Mouse (Mus musculus): Measurements from ENCODE around the gene Mgll. TPM values are rescaled to one million over a fixed set of nuclear protein-coding genes. Genes with fewer than 3 reads are reported as not detected.
A peak's percentile ranks its signal among the peaks of the same experiment; 100 is the strongest.

Mgll gene
- total and polyA plus RNA-seq, 3 experiments = 88.7 to 146 (median 102) TPM

- TF ChIP-seq POLR2A (IDR thresholded peaks at IDR 0.05; ENCODE audit: insufficient read depth, low read depth, low read length) (no peak), CTCF (IDR thresholded peaks at IDR 0.05) (no peak), EP300 (IDR thresholded peaks at IDR 0.05; ENCODE audit: insufficient read depth, low read depth, low read length) (no peak)
- Histone ChIP-seq H3K9ac (ENCODE audit: low read depth, low read length) (no peak overlapping the region), H3K4me3 (no peak overlapping the region), H3K36me3 (ENCODE audit: control insufficient read depth, insufficient read depth, low read length) (no peaks in the 10 kb centered on the region), H3K79me2 (replicated peaks; ENCODE audit: control insufficient read depth, insufficient read depth, low read length) (no peaks in the 10 kb centered on the region), H3K4me1 (ENCODE audit: control insufficient read depth, insufficient read depth, low read length) (peaks cover 13% of the 10 kb centered on the region), H3K27ac (no peak overlapping the region), H3K27me3 (ENCODE audit: control insufficient read depth, insufficient read depth, low read length) (no peaks in the 10 kb centered on the region)
- DNase-seq = no peak
- WGBS = 81% methylated on average over 3 of the region's 3 CpGs
- intact Hi-C loops (cut with DNase I) = no loop called here
Observed at GRCm38 (mm10) chr6:88741791-88742190, 17.6 kb downstream of the Mgll start.

- Histone ChIP-seq H3K36me3 (ENCODE audit: control insufficient read depth, insufficient read depth, low read length) (no peaks in the 10 kb centered on the region), H3K27ac (no peak overlapping the region), H3K4me1 (ENCODE audit: control insufficient read depth, insufficient read depth, low read length) (peaks cover 13% of the 10 kb centered on the region), H3K27me3 (ENCODE audit: control insufficient read depth, insufficient read depth, low read length) (no peaks in the 10 kb centered on the region), H3K79me2 (replicated peaks; ENCODE audit: control insufficient read depth, insufficient read depth, low read length) (no peaks in the 10 kb centered on the region), H3K4me3 (no peak overlapping the region), H3K9ac (ENCODE audit: low read depth, low read length) (no peak overlapping the region)
- WGBS = 67% methylated on average over 9 of the region's 9 CpGs
- TF ChIP-seq CTCF (IDR thresholded peaks at IDR 0.05) = no peak
- TF ChIP-seq EP300 (IDR thresholded peaks at IDR 0.05; ENCODE audit: insufficient read depth, low read depth, low read length) = 0 out of 2 replicates have a peak, but pooled peaks have one; percentile 34
- intact Hi-C loops (cut with DNase I) = no loop called here
- DNase-seq = no peak
Observed at GRCm38 (mm10) chr6:88742286-88743011, 18.2 kb downstream of the Mgll start.

DNA sequence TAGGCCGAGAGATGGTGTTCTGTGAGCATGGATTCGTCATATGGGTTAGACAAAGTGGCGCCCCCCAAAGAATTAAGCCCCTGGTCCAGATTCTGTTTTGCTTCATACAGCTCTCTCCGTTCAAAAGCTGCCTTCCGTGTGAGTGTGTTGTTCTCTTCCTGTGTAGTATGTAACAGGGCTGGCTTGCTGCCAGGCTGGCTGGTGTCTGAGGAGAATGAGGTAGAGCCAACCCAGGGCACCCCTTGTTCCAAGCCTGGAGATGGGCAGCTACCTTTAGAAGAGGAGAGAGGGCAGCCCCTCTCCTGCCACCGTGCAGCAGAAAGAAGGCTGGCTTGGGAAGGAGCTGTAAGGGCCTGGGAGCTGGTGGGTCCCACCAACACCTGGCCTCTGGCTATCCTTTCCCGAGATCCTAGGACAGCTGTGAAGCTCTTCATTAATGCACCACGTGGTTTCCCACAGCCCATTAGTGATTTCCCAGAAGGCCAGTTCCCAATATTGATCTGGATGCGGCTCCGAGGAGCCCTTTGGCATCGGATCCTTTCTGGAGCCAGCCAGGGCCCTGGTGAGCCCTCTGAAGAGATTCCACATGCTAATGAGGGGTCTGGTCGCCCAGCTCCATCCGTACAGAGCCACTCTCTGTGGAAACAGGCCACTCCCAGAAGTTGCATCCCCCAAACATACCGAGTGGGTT lies 19.5 kb downstream of the Mgll start:
- H3K27ac ChIP-seq = no peak overlapping the region
- H3K9ac ChIP-seq (ENCODE audit: low read depth, low read length) = no peak overlapping the region
- no peaks in the 10 kb centered on the region for H3K27me3 ChIP-seq (ENCODE audit: control insufficient read depth, insufficient read depth, low read length)
- no peak for DNase-seq
- H3K36me3 ChIP-seq (ENCODE audit: control insufficient read depth, insufficient read depth, low read length) = no peaks in the 10 kb centered on the region
- H3K4me3 ChIP-seq = no peak overlapping the region
- H3K79me2 ChIP-seq (replicated peaks; ENCODE audit: control insufficient read depth, insufficient read depth, low read length) = no peaks in the 10 kb centered on the region
- intact Hi-C loops (cut with DNase I) = no loop called here
- H3K4me1 ChIP-seq (ENCODE audit: control insufficient read depth, insufficient read depth, low read length) = peaks cover 11% of the 10 kb centered on the region
- WGBS = 60% methylated on average over 14 of the region's 14 CpGs
- no peak for TF ChIP-seq CTCF (IDR thresholded peaks at IDR 0.05)
- no peak for TF ChIP-seq EP300 (IDR thresholded peaks at IDR 0.05; ENCODE audit: insufficient read depth, low read depth, low read length)
- no peak for TF ChIP-seq POLR2A (IDR thresholded peaks at IDR 0.05; ENCODE audit: insufficient read depth, low read depth, low read length)

DNA sequence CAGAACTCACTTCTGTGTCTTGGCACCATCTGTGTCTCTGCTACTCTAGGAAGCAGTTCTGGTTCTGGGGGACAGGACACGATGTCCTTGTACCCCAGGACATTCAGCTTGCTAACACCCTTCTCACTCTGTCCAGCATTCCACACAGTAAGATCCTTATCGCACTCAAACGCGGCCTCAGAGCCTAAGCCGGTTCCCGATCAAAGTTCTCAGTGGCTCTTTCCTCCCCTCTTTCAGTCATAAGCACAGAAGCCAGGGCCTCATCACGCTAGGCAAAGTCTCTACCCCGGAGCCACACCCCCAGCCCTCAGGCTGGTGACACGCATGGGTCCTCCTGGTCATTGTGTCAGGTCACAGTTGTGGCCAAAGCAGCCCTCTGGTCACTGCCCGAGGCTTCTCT lies 20.8 kb downstream of the Mgll start:
- 90% methylated on average over 10 of the region's 10 CpGs for WGBS
- no peak overlapping the region for H3K27ac ChIP-seq
- TF ChIP-seq EP300 (IDR thresholded peaks at IDR 0.05; ENCODE audit: insufficient read depth, low read depth, low read length) (no peak), POLR2A (IDR thresholded peaks at IDR 0.05; ENCODE audit: insufficient read depth, low read depth, low read length) (no peak), CTCF (IDR thresholded peaks at IDR 0.05) (no peak)

DNA sequence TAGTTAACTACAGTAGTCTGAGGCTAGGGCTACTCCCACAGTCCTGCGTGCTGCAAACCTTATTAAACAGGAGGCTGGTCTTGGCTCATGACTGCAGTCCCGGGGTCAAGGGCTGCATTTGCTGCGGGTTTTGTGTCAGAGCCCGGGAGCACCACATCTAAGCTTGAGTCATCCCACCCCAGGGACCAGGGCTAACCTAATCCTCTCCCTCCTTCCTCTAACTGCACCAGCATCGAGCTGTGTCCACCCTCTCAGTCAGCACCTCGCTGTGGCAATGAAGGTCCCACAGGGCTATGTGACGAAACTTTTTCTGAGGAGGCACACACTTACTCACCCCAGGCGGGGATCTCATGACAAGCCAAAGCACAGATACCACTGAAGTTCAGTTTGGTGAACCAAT lies 22.1 kb downstream of the Mgll start:
- no peak overlapping the region for H3K4me3 ChIP-seq
- peaks cover 11% of the 10 kb centered on the region for H3K4me1 ChIP-seq (ENCODE audit: control insufficient read depth, insufficient read depth, low read length)
- WGBS = 85% methylated on average over 8 of the region's 8 CpGs
- no peak overlapping the region for H3K9ac ChIP-seq (ENCODE audit: low read depth, low read length)
- H3K79me2 ChIP-seq (replicated peaks; ENCODE audit: control insufficient read depth, insufficient read depth, low read length) = no peaks in the 10 kb centered on the region
- DNase-seq = no peak
- intact Hi-C loops (cut with DNase I) = no loop called here
- no peaks in the 10 kb centered on the region for H3K27me3 ChIP-seq (ENCODE audit: control insufficient read depth, insufficient read depth, low read length)
- no peak overlapping the region for H3K27ac ChIP-seq
- no peak for TF ChIP-seq POLR2A (IDR thresholded peaks at IDR 0.05; ENCODE audit: insufficient read depth, low read depth, low read length)
- TF ChIP-seq CTCF (IDR thresholded peaks at IDR 0.05) = no peak
- TF ChIP-seq EP300 (IDR thresholded peaks at IDR 0.05; ENCODE audit: insufficient read depth, low read depth, low read length) = no peak
- H3K36me3 ChIP-seq (ENCODE audit: control insufficient read depth, insufficient read depth, low read length) = no peaks in the 10 kb centered on the region

More for the DNA sequence above, 20.8 kb downstream of the Mgll start:
- Histone ChIP-seq H3K27me3 (ENCODE audit: control insufficient read depth, insufficient read depth, low read length) (no peaks in the 10 kb centered on the region), H3K4me1 (ENCODE audit: control insufficient read depth, insufficient read depth, low read length) (peaks cover 13% of the 10 kb centered on the region), H3K9ac (ENCODE audit: low read depth, low read length) (no peak overlapping the region), H3K4me3 (no peak overlapping the region), H3K36me3 (ENCODE audit: control insufficient read depth, insufficient read depth, low read length) (no peaks in the 10 kb centered on the region), H3K79me2 (replicated peaks; ENCODE audit: control insufficient read depth, insufficient read depth, low read length) (no peaks in the 10 kb centered on the region)
- DNase-seq = no peak
- intact Hi-C loops (cut with DNase I) = no loop called here
